Mouse (Mus musculus) stomach, postnatal 0 days (tissue): ENCODE measurements around the gene Padi4.

ENCODE experiments used
- CTCF ChIP-seq: IDR thresholded peaks from 2 replicates; pipeline ENCODE4 v1.5.1; 2016; ENCODE audit warnings: antibody characterized with exemption, low read depth, mild to moderate bottlenecking, moderate library complexity
- EP300 ChIP-seq: optimal IDR thresholded peaks from 2 replicates; pipeline ENCODE3; 2016; ENCODE audit warnings: antibody characterized with exemption

DNA sequence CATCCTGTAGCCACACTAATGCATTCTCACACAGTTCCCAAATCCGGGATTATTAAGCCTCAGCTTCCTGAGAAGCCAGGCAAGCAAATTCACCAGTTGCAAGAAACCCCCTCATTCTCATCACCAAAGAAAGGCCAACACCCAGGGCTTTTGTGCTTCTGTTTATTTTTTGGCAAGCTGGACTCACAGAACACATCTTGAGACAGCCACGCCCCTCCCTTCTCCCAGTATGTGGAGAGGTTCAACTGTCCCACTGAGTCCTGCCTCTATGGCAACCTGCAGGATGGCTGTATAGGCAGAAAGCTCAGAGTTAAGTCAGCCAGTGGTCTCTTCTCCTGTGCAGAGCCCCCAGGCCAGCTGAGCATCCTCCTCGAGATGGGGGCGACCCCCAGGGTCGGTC lies 11.2 kb upstream of the Padi4 start:
- no peak for TF ChIP-seq EP300
- TF ChIP-seq CTCF = no peak
